Mouse (Mus musculus) CH12.LX (cell line): ENCODE measurements around the gene Olfr876.

Experiments
- IRF4 ChIP-seq: IDR thresholded peaks from 2 replicates; pipeline ENCODE4 v1.6.1; 2014; ENCODE audit warnings: low read depth, mild to moderate bottlenecking, inconsistent platforms, low read length, improper control_type of control experiment
- POLR2A ChIP-seq: IDR thresholded peaks from 2 replicates; pipeline ENCODE4 v1.6.1; 2011; ENCODE audit warnings: low read depth, mild to moderate bottlenecking, improper control_type of control experiment, low read length

DNA sequence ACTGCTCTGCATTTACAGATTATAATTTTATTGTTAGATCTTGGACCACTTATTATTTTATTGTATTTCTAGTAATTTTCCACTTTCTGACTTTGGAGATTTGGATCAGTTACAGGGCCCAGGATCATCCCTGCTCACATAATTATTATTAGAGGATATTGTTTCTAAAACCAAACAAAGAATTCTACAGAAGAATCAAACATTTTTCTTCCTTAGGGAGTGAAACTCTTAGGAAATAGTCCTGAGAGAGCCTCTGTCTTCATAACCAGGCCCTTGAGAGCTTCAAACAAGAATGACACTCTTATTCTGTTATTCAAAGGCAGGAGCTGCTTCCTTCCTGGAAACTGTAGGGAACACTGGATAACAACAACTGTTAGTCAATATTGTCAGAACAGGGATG, at the start of gene Olfr876:
- TF ChIP-seq POLR2A (no peak), IRF4 (no peak)
